Mouse (Mus musculus): ENCODE measurements around the gene Gpr137. TPM values are rescaled to one million over a fixed set of nuclear protein-coding genes. Genes with fewer than 3 reads are reported as not detected.

Gene Gpr137
- polyA plus RNA-seq, 1 experiment: 9.0 TPM

DNA sequence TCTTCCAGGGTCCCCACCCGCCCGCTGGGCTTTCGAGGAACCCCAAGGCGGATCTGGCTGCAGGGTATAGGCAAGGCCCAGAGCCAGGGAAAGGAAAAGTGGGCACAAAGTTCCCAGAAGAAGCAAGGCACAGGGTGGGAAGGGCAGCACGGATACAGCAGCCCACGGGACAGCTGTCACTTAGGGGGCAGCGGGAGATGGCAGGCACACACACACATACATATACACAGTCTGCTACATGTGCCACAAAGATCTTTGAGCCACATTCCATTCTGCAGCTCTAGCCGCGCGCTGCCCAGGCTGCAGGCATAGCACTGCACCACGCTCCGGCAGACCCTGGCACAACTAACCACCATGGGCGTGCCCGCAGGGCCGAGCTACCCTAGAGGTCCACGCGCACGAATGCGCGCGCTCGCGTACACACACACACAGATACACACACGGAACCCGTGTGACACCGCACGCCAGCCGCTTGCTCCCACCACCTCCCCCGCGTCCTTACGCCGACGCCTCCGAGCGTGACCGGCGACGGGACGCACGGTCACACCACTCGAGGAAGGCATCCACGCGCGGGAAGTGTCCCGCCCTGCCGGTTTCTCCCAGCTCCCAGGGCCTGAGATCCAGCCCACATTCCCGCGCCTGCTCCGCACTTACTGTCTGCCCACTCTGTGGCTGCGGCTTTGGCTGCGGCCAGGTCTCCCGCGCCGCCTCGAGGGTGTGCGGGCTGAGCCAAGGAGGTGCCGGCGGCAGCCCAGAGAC is 8.7 kb downstream of the Gpr137 start:
- no peak overlapping the region for H3K27ac ChIP-seq (ENCODE audit: insufficient read depth, low read length)
- TF ChIP-seq CTCF (IDR thresholded peaks at IDR 0.05; ENCODE audit: low read depth, low read length) (no peak), EP300 (IDR thresholded peaks at IDR 0.05; ENCODE audit: insufficient read depth, low read depth, low read length) (no peak), POLR2A (IDR thresholded peaks at IDR 0.05; ENCODE audit: insufficient read depth, low read length) (no peak)
- H3K4me1 ChIP-seq (ENCODE audit: control insufficient read depth, insufficient read depth, low read length): peaks cover 2% of the 10 kb centered on the region
- H3K4me3 ChIP-seq (ENCODE audit: low read depth, low read length): peak overlapping the region; percentile 54
- no peaks in the 10 kb centered on the region for H3K36me3 ChIP-seq (ENCODE audit: control insufficient read depth, insufficient read depth, low read length, poor library complexity, severe bottlenecking)
- H3K9ac ChIP-seq (ENCODE audit: low read depth, poor library complexity, severe bottlenecking): peak overlapping the region; percentile 53
- H3K27me3 ChIP-seq (ENCODE audit: control insufficient read depth, insufficient read depth, low read length, poor library complexity, severe bottlenecking): no peaks in the 10 kb centered on the region
- no peaks in the 10 kb centered on the region for H3K9me3 ChIP-seq (replicated peaks; ENCODE audit: control insufficient read depth, insufficient read depth, low read length, poor library complexity, severe bottlenecking)

DNA sequence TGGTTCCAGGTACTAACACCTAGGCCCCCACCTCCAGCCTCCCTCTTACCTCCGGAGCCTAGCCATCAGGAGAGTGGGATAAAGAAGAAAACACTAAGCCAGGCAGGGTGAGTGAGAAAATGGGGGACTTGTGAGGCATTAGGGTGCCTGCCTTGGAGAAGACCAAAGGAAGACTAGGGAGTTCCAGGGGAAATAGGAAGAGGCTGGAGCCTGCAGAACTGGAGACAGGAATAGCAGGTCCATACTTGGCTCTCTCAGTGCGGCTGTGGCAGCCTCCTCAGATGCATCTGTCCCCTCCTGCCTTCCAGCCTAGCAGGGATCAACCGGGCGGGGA is 9.2 kb downstream of the Gpr137 start:
- H3K27me3 ChIP-seq (ENCODE audit: control insufficient read depth, insufficient read depth, low read length, poor library complexity, severe bottlenecking): no peaks in the 10 kb centered on the region
- no peak overlapping the region for H3K4me3 ChIP-seq (ENCODE audit: low read depth, low read length)
- H3K36me3 ChIP-seq (ENCODE audit: control insufficient read depth, insufficient read depth, low read length, poor library complexity, severe bottlenecking): no peaks in the 10 kb centered on the region
- peaks cover 2% of the 10 kb centered on the region for H3K4me1 ChIP-seq (ENCODE audit: control insufficient read depth, insufficient read depth, low read length)
- H3K27ac ChIP-seq (ENCODE audit: insufficient read depth, low read length): no peak overlapping the region
- no peak for TF ChIP-seq EP300 (IDR thresholded peaks at IDR 0.05; ENCODE audit: insufficient read depth, low read depth, low read length)
- TF ChIP-seq CTCF (IDR thresholded peaks at IDR 0.05; ENCODE audit: low read depth, low read length): no peak
- TF ChIP-seq POLR2A (IDR thresholded peaks at IDR 0.05; ENCODE audit: insufficient read depth, low read length): no peak
- no peaks in the 10 kb centered on the region for H3K9me3 ChIP-seq (replicated peaks; ENCODE audit: control insufficient read depth, insufficient read depth, low read length, poor library complexity, severe bottlenecking)
- no peak overlapping the region for H3K9ac ChIP-seq (ENCODE audit: low read depth, poor library complexity, severe bottlenecking)

DNA sequence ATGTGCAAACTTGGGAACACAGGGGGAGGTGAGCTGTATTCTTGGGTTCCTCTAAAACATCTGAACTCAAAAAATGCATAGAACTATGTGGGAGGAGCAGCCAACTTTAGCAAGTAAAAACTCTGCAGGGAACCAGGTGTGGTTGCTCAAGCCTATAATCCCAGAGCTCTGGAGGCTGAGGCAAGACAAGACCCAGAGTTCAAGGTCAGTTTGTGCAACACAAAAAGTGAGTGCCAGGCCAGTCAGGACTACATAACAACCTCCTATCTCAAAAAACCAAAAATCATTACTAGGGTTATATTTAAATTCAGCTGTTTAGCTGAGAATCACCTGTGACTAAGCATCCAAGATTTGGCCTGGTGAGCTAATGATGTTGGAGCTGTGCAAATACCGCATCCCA is 10.3 kb downstream of the Gpr137 start:
- Histone ChIP-seq H3K4me3 (ENCODE audit: low read depth, low read length) (no peak overlapping the region), H3K9ac (ENCODE audit: low read depth, poor library complexity, severe bottlenecking) (no peak overlapping the region), H3K27me3 (ENCODE audit: control insufficient read depth, insufficient read depth, low read length, poor library complexity, severe bottlenecking) (no peaks in the 10 kb centered on the region), H3K9me3 (replicated peaks; ENCODE audit: control insufficient read depth, insufficient read depth, low read length, poor library complexity, severe bottlenecking) (no peaks in the 10 kb centered on the region), H3K4me1 (ENCODE audit: control insufficient read depth, insufficient read depth, low read length) (peaks cover 2% of the 10 kb centered on the region), H3K36me3 (ENCODE audit: control insufficient read depth, insufficient read depth, low read length, poor library complexity, severe bottlenecking) (no peaks in the 10 kb centered on the region), H3K27ac (ENCODE audit: insufficient read depth, low read length) (no peak overlapping the region)
- TF ChIP-seq CTCF (IDR thresholded peaks at IDR 0.05; ENCODE audit: low read depth, low read length) (no peak), POLR2A (IDR thresholded peaks at IDR 0.05; ENCODE audit: insufficient read depth, low read length) (no peak), EP300 (IDR thresholded peaks at IDR 0.05; ENCODE audit: insufficient read depth, low read depth, low read length) (no peak)

- Histone ChIP-seq H3K9ac (ENCODE audit: low read depth, poor library complexity, severe bottlenecking) (no peak overlapping the region), H3K27me3 (ENCODE audit: control insufficient read depth, insufficient read depth, low read length, poor library complexity, severe bottlenecking) (no peaks in the 10 kb centered on the region), H3K36me3 (ENCODE audit: control insufficient read depth, insufficient read depth, low read length, poor library complexity, severe bottlenecking) (no peaks in the 10 kb centered on the region), H3K4me3 (ENCODE audit: low read depth, low read length) (no peak overlapping the region), H3K4me1 (ENCODE audit: control insufficient read depth, insufficient read depth, low read length) (peaks cover 2% of the 10 kb centered on the region), H3K27ac (ENCODE audit: insufficient read depth, low read length) (no peak overlapping the region), H3K9me3 (replicated peaks; ENCODE audit: control insufficient read depth, insufficient read depth, low read length, poor library complexity, severe bottlenecking) (no peaks in the 10 kb centered on the region)
- TF ChIP-seq CTCF (IDR thresholded peaks at IDR 0.05; ENCODE audit: low read depth, low read length): no peak
- no peak for TF ChIP-seq EP300 (IDR thresholded peaks at IDR 0.05; ENCODE audit: insufficient read depth, low read depth, low read length)
- TF ChIP-seq POLR2A (IDR thresholded peaks at IDR 0.05; ENCODE audit: insufficient read depth, low read length): no peak
These were observed 11.3 kb downstream of the Gpr137 start for GRCm38 (mm10) chr19:6931002-6931401.

GRCm38 (mm10) chr19:6928080-6928479 is 14.2 kb downstream of the Gpr137 start:
- TF ChIP-seq EP300 (IDR thresholded peaks at IDR 0.05; ENCODE audit: insufficient read depth, low read depth, low read length) (no peak), POLR2A (IDR thresholded peaks at IDR 0.05; ENCODE audit: insufficient read depth, low read length) (no peak), CTCF (IDR thresholded peaks at IDR 0.05; ENCODE audit: low read depth, low read length) (no peak)
- no peak overlapping the region for H3K4me3 ChIP-seq (ENCODE audit: low read depth, low read length)
- no peak overlapping the region for H3K9ac ChIP-seq (ENCODE audit: low read depth, poor library complexity, severe bottlenecking)

DNA sequence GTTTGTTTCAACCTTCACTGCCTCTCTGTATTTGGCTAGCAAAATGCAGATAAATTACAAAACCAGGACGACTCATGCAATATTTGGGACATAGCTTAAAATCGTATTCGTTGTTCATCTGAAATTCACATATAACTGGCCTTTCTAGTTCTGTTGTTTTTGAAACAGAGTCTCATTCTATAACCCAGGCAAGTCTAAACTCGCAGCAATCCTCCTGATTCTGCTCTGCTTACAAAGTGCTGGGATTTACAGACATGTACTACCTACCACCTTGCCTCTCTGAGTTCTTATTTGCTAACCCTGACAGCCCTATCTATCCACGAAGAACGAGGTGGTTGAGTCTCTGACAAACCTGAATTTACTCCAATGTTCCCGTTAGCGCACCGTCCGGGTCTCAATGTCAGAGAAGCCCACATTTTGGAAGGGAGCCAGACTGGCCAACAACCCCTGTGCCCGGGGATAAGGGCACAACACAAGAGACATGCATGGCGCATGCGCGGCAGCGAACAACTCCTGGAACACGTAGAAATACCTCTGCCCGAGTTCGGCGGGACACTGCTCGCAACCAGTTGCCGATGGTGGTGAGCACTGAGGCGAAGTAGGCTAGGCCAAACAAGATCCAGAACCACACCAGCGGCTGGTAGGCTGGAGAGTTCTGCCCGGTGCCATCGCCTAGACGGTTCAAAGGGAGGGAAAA is 15.6 kb downstream of the Gpr137 start:
- Histone ChIP-seq H3K4me1 (ENCODE audit: control insufficient read depth, insufficient read depth, low read length) (peaks cover 4% of the 10 kb centered on the region), H3K27me3 (ENCODE audit: control insufficient read depth, insufficient read depth, low read length, poor library complexity, severe bottlenecking) (no peaks in the 10 kb centered on the region), H3K9ac (ENCODE audit: low read depth, poor library complexity, severe bottlenecking) (no peak overlapping the region), H3K27ac (ENCODE audit: insufficient read depth, low read length) (no peak overlapping the region), H3K36me3 (ENCODE audit: control insufficient read depth, insufficient read depth, low read length, poor library complexity, severe bottlenecking) (no peaks in the 10 kb centered on the region), H3K9me3 (replicated peaks; ENCODE audit: control insufficient read depth, insufficient read depth, low read length, poor library complexity, severe bottlenecking) (no peaks in the 10 kb centered on the region), H3K4me3 (ENCODE audit: low read depth, low read length) (no peak overlapping the region)
- TF ChIP-seq CTCF (IDR thresholded peaks at IDR 0.05; ENCODE audit: low read depth, low read length) (no peak), POLR2A (IDR thresholded peaks at IDR 0.05; ENCODE audit: insufficient read depth, low read length) (no peak), EP300 (IDR thresholded peaks at IDR 0.05; ENCODE audit: insufficient read depth, low read depth, low read length) (no peak)

More at GRCm38 (mm10) chr19:6928080-6928479, 14.2 kb downstream of the Gpr137 start:
- peaks cover 2% of the 10 kb centered on the region for H3K4me1 ChIP-seq (ENCODE audit: control insufficient read depth, insufficient read depth, low read length)
- H3K36me3 ChIP-seq (ENCODE audit: control insufficient read depth, insufficient read depth, low read length, poor library complexity, severe bottlenecking): no peaks in the 10 kb centered on the region
- no peak overlapping the region for H3K27ac ChIP-seq (ENCODE audit: insufficient read depth, low read length)
- no peaks in the 10 kb centered on the region for H3K9me3 ChIP-seq (replicated peaks; ENCODE audit: control insufficient read depth, insufficient read depth, low read length, poor library complexity, severe bottlenecking)
- no peaks in the 10 kb centered on the region for H3K27me3 ChIP-seq (ENCODE audit: control insufficient read depth, insufficient read depth, low read length, poor library complexity, severe bottlenecking)
